Mouse (Mus musculus) regulatory T cell (primary cell): ENCODE results near the gene Trit1.

Experiments used
- in situ Hi-C: fragments of 300-600 bp; cut with MboI, MseI; formaldehyde crosslinking; loops from one replicate; pipeline ENCODE4 v1.15.1; 2025; ENCODE audit warnings: high pct_unique_total_duplicates

Gene Trit1

GRCm38 (mm10) chr4:123016451-123016957 is at the start of gene Trit1:
TSS of gene Trit1 (plus strand) at chr4:123016597.
- in situ Hi-C loops = no loop called here

- in situ Hi-C loops = no loop called here
Observed at GRCm38 (mm10) chr4:122968106-122968505, 48.3 kb upstream of the Trit1 start.

GRCm38 (mm10) chr4:122971191-122971590 is 45.2 kb upstream of the Trit1 start:
- in situ Hi-C loops = no loop called here

- in situ Hi-C loops = no loop called here
Observed at GRCm38 (mm10) chr4:122971646-122972045, 44.8 kb upstream of the Trit1 start.

GRCm38 (mm10) chr4:122972056-122972455 is 44.3 kb upstream of the Trit1 start:
- in situ Hi-C loops = no loop called here

- in situ Hi-C loops = no loop called here
Observed at GRCm38 (mm10) chr4:122974976-122975520, 41.3 kb upstream of the Trit1 start.

- in situ Hi-C loops = no loop called here
Observed at GRCm38 (mm10) chr4:122976885-122977284, 39.5 kb upstream of the Trit1 start.

- in situ Hi-C loops = no loop called here
Observed at GRCm38 (mm10) chr4:122978850-122979249, 37.5 kb upstream of the Trit1 start.

GRCm38 (mm10) chr4:122979826-122980225 is 36.6 kb upstream of the Trit1 start:
- in situ Hi-C loops = no loop called here

GRCm38 (mm10) chr4:122980684-122981083 is 35.7 kb upstream of the Trit1 start:
- in situ Hi-C loops = no loop called here

GRCm38 (mm10) chr4:122981238-122981637 is 35.2 kb upstream of the Trit1 start:
- in situ Hi-C loops = no loop called here

- in situ Hi-C loops = no loop called here
Observed at GRCm38 (mm10) chr4:122981930-122982329, 34.5 kb upstream of the Trit1 start.

- in situ Hi-C loops = no loop called here
Observed at GRCm38 (mm10) chr4:122982537-122982936, 33.9 kb upstream of the Trit1 start.

- in situ Hi-C loops = no loop called here
Observed at GRCm38 (mm10) chr4:122983486-122984261, 32.7 kb upstream of the Trit1 start.

GRCm38 (mm10) chr4:122985110-122985509 is 31.3 kb upstream of the Trit1 start:
- in situ Hi-C loops = loop anchor here (5.0 kb wide), 1 partner anchor 73 kb away; no protein-coding TSS in a partner anchor

GRCm38 (mm10) chr4:122987421-122987820 is 29.0 kb upstream of the Trit1 start:
- in situ Hi-C loops = loop anchor here (5.0 kb wide), 1 partner anchor 75 kb away; no protein-coding TSS in a partner anchor

GRCm38 (mm10) chr4:122988004-122988403 is 28.4 kb upstream of the Trit1 start:
- in situ Hi-C loops = loop anchor here (5.0 kb wide), 1 partner anchor 76 kb away; no protein-coding TSS in a partner anchor

- in situ Hi-C loops = no loop called here
Observed at GRCm38 (mm10) chr4:122991177-122991576, 25.2 kb upstream of the Trit1 start.

- in situ Hi-C loops = no loop called here
Observed at GRCm38 (mm10) chr4:122992276-122992675, 24.1 kb upstream of the Trit1 start.

- in situ Hi-C loops = loop anchor here (5.0 kb wide), 1 partner anchor 87 kb away; no protein-coding TSS in a partner anchor
Observed at GRCm38 (mm10) chr4:122995404-122996220, 20.8 kb upstream of the Trit1 start, which contains the start of gene Mycl. TSS of gene Mycl (plus strand) at chr4:122995652.

- in situ Hi-C loops = loop anchor here (5.0 kb wide), 1 partner anchor 86 kb away; no protein-coding TSS in a partner anchor
Observed at GRCm38 (mm10) chr4:122996221-122996617, 20.2 kb upstream of the Trit1 start.
